Mouse (Mus musculus): ENCODE data around the gene Rpp25l.
A peak's percentile ranks its signal among the peaks of the same experiment; 100 is the strongest.
"Not testable (repeated sequence)": the region's sequence is repeated elsewhere in the genome, so short reads cannot be mapped to it uniquely, and the experiment has no call there.

Gene Rpp25l

DNA sequence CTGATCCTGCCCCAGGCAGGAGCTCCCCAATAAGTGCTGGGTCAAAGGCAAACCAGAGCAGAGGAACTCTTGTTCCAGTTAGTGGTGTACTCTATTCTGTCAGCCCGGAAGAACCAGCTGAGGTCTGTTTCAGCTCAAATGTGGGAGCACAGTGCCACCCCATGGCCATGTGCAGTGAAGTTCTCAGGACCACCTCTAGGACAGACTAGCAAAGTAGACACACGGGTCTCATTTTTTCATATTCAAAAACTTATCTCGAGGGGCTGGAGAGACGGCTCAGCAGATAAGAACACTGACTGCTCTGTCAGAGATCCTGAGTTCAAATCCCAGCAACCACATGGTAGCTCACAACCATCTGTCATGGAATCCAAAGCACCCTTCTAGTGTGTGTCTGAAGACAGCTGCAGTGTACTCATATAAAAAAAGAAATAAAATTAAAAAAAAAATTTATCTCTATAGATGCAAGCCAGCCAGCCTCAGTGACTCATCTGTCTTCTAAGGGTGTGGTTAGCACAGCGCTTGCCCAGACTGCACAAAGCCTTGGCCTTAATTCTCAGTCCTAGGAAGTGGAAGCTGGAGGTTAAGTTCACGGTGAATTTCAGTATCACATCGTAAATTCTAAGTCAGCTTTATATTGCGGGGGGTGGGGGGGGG is 24.4 kb upstream of the Rpp25l start:
- peak; percentile 88 for DNase-seq (ENCODE audit: low read depth)

DNA sequence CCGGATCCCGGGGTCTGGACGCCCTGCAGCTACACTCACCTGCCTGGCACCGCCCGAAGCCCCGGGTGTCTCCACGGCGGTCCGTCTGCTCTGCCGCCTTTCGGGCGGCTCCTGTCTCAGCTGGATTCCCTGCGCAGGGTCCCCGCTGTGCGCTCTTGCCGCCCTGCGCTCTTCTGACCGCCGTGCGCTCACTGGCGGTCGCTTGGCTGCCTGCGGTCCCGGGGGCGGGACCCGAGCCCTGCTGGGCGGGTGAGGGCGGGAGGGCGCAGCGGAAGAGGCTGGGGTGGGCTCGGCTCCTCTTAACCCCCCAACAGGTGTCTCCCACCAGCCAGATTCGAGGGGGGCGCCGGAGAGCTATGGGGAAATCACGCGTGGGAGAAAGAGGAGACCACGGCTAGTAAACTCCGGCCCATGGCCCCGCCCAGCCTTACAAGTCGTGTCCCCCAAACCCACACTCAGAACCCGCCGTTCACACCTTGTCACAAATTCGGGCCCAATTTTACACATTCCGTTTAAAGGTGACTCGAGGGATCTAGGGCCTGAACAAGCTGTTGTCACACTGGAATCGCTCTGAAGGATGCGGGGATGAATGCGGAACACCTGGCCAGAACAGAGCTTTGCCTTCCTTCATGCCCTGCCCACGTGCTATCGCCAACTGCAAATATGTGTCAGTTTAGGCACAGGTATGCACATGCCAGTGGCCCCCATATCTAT is 17.9 kb upstream of the Rpp25l start, which contains the start of gene Arid3c:
TSS of gene Arid3c (minus strand) at position 91 of the 714 bp plus-strand sequence.
- DNase-seq (ENCODE audit: low read depth), result peak; percentile 49

DNA sequence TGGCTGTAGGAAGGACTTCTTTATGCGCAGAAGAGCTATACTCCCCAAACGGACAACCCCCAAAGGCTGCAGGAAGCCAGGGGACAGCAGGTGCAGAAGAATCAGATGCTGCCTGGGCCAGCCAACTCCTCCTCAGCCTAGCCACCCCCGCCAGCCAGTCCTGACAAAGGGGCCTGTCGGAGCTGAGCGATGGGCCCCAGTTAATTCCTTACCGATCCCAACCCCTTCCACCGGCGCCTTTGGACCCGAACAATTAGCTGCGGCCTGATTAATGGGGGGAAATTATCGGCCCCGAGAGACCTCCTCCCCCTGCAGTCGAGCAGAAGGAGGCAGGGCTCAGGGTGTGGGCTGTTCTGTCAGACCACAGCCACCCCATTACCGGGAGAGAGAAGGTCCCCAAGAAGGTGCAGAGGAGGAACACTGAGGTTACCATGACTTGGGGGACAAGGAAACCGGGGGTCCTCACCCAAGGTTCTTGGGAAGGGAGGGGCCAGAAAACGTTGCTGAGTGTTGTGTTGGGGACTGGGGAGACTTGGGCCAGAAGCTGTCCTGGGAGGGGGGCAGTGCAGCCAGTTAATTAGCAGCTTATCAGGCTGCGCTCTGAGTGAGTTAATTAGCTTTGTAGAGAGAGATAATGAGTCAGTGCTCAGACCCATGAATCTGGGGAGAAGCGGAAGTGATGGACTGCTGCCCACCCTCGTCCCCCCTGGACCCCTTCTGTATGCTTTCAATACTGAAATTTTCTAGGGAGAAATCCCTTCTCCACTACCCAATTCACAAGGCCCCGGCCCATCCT is 13.7 kb upstream of the Rpp25l start:
- no peak for DNase-seq (ENCODE audit: low read depth)

DNA sequence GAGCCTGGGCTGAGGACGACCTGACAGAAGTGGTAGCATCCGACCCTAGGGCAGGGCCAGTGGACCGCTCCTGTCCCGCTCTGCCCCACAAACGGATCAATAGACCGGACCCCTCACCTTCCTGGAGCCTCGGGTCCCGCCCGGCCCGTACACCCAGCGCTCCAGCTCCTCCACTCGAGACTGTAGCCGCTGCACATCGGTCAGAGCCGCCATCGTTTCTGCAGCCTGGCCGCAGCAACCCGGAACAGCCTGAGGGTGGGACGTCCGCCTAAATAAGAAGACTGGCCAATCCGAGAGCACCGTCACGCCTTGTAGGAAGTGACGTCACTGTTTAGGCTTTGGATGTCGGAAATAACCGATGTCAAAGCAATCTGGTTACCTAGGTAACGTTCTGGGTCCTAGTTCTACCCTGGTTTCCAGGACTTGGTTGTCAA is 9.6 kb upstream of the Rpp25l start, which contains the start of gene Dctn3:
TSS of gene Dctn3 (minus strand) at position 253 of the 434 bp plus-strand sequence.
- DNase-seq (ENCODE audit: low read depth), result peak; percentile 96

DNA sequence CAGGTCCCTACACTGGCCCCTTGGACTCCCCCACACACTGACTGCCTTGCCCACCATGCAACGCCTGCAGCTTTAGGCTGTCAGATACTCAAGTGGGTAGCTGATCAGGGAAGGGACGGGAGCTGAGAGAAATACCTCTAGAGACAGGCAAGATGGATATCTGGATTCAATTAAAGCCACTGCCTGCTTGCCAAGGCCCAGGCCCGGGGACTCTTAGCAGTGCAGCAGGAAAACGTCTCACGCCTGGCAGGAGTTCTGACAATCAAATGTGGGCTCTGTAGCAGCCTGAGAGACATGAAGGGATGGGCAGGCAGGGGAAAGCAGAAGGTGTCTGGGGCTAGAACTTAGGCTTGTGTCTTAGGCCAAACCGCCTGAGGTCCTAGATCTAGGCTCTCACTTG is 3.5 kb upstream of the Rpp25l start:
- no peak for DNase-seq (ENCODE audit: low read depth)

DNA sequence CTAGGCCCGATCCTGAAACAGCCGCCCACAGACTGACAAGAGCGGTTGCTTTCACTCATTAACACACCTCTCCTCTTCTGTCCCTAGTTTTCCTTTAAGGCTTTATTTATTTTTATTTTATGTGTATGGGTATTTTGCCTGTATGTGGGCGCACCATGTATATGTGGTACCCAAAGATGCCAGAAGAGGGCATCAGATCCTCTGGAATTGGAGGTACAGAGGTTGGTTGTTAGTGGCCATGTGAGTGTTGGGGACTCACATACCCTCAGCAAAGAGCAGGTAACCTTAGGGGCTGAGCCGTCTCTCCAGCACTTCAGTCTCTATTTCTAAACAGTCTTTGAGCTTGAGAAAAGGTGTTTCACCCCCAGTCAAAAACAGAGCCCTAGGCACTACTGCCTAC is 2.3 kb upstream of the Rpp25l start:
- peak; percentile 74 for DNase-seq (ENCODE audit: low read depth)

DNA sequence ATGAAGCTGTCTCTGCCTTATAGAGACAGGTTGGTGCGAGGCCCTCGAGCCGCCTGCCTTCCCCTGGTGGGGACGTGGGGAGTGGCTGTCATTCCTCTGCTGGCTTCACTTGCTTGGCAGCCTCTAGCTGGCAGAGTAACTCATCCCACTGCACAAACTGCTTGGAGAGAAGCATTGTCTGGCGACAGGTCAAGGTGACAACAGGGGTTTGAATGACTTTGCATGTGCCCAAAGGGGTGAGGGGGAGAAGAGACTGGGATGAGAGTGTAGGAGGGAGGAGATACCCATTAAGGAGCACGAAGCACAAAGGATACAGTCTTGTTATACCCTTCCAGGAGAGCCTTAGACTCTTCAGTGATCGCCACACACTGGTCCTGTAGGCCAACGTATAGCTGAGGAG is 1.7 kb upstream of the Rpp25l start:
- no peak for DNase-seq (ENCODE audit: low read depth)

DNA sequence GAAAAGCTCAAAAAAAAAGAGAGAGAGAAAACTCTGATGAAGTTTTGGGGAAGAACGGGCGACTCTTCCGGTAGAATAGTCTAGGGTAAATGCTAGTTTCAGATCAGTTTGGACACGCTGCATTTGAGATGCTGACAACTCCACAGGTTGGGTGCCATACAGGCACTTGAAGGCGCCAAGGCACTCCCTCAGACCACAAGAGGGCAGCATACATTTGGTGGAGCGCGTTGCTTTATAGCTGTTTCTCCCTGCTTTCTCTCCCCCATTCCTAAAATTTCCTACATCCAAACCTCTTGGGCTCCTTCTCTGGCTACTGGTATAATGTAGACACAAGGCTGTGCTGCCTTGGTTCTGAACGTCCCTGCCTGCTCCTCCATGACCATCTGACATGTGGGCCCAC is 942 bp upstream of the Rpp25l start:
- peak; percentile 81 for DNase-seq (ENCODE audit: low read depth)

DNA sequence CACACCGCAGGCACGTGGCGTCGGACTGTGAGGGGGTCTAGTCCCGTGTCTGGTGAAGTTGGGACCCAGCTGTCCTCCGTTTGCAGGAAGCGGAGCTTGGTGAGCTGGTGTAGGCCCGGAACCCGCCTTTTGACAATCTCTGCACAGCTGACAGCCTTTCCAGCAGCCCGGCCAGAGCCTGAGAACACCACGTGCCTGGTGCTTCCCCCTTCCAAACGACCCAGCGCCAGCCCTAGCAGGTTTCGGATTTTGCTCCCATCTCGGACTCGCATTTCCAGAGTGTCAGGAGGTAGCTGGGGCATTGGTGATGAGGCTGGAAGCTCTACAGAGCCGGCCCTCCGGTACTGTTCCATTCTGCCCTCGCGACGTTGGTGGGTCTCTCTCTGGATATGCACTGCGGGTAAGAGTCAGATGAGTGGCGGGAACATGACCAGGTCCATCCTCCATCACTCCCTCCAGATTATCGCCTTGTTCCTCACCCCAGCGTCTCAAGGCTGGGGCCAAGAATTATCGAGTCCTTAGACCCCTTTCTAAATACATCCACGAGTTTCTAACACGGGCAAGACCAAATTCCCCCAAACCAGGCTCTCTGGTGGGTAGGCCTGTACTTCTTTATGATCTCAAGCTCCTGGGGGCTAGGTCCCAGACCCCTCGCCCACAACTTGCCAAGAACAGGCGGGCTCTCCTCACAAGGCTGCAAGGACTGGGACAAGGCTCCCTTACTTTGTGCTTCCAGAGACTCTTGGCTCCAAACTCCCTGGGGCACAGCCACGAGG is 725 bp downstream of the Rpp25l start:
- no peak for DNase-seq (ENCODE audit: low read depth)

DNA sequence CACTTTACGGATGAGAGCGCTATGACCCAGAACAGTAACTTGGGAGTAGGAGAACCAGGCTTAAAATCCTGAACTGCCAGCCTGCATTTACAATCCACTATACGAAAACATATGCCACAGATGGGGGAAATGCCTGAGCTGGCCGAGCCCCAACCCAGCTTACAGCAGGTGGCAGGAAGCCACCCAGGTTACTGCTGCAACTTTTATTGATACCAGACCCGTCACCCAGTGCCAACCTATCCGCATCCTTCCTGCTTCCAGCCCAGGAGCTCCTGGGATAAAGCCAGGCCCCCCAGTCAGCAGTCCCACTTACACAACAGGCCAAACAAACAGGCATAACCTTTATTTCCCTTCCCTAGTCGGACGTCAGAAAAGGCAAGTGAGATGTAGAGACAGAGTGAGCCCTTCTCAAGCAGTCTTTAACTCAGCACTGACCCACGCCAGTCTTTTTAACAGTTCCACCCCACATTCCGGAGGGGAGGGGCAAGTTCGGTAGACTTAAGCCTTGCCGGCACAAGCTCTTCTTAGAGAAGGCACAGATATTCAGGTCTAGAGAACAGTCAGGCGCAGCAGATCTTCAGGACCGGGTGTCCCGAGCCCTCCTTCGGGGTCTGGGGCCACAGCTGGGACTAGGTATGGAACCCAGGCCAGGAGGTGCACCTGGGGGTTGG is 1.5 kb downstream of the Rpp25l start:
- no peak for DNase-seq (ENCODE audit: low read depth)

DNA sequence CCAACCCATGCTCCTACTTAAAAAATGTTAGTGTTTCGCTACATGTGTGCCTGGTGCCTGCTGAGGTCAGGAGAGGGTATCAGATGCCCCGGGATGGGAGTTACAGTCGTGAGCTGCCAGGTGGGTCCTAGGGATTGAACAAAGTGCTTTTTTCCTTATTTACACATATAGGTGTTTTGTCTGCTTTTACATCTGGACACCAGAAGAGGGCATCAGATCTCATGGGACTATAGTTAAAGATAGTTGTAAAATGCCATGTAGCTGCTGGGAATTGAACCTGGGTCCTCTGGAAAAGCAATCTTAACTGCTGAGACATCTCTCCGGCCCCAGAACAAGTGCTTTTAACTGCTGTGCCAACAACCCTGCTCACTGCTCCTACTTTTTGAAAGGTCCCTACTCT is 3.1 kb downstream of the Rpp25l start:
- no peak for DNase-seq (ENCODE audit: low read depth)

DNA sequence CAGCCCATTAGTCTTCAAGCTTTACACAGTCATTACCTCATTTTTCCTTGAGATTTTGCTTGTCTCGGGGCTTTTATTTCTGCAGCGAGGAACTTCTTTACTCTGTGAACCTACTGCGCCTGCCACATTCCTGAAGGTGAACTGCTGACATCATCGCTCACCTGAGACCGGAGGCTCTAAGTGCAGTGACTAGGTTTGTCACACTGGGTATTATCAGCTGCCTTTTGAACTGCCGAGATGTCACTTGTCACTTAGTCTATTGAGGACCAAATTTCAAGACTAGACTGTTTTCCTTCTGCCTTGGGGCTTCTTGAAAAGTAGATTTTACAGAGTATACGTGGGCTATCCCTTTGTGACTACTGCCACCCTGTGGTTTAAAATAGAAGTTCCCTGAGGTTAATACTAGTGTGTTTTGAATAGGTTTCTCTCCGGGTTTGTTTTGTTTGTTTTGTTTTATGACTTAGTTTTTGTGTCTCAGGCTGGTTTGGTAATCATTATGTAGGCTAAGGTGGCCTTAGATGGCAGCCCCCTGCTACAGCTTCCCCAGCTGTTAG is 5.1 kb downstream of the Rpp25l start:
- DNase-seq (ENCODE audit: low read depth), result peak; percentile 81

DNA sequence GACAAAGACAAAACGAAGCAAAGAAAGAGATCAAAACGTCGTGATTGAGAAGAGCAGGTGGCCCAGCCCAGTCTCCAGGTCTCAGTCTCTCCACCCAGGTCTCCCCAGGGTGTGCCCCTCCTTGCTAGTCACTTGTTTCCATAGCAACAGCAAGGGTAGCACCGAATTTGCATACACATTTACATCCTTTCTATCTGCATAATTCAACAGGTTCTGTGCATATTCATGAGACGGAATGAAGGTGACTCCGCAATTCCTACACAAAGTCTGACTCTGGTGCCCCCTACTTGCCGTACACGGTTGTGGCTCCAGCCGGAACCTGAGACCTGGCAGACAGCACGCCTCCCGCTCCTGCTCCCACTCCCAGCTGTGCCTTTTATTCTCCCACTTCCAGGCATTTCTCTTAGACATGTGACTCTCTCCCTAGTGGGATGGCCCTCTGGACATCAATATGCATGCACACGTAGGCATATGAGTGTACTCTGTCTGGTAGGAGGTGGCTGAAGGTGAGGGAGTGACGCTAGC is 6.3 kb downstream of the Rpp25l start:
- DNase-seq (ENCODE audit: low read depth), result peak; percentile 72

DNA sequence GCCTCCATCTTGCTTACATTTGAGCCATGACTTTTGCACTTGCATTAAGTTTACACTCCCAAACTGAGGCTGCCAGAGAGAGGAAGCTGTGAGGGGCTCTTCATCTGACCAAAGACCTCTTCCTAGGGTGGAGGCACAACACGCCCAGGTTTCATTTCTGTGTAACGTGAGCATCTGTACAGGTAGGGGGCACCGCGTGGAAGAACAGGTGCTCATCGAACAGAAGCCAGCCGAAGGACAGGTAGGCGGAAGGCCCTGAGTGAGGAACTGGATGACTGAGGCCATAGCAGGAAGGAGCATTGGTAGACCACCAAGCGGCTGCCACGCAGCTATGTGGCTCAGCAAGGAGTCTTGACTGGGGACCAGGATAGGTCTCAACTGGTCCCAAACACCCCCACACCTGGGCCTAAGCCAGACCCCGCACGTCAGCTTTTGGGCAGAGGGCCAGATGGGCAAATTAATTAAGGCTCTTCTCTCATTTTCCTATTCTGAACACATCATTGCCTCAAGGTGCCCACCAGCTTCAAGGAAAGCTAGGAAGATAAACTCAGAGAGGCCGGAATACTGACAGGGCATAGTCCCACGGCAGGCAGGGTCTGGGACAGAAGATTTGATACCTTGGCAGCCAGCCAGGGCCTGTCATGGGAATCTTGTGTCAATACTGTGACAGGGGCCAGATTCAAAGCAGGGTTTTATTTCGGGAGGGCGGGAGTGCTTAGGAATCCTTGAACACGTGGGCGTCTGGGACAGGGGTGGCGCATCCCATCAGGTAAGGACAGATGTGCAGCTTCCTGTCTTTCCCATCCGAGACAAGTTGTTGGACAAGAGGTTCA is 7.2 kb downstream of the Rpp25l start:
- DNase-seq (ENCODE audit: low read depth), result no peak

DNA sequence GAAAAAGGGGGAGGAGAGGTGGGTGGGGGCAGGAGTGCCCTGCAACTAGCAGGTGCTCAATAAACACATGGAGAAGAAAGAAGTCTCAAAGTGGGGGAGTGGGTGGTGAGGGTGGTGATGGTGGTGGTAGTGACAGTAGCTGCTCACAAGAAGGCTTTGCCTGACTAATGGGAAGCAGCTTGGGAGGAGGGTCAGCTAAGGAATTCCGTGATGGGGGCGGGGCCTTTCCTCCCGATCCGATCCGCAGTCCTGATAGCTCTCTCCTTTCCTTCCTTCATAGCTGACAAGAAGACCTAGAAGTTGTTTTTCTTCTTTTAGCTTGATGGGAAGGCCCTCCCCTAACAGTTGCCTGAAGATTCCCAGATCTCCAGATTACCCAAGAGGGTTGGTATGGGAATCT is 8.7 kb downstream of the Rpp25l start:
- DNase-seq (ENCODE audit: low read depth), result no peak

DNA sequence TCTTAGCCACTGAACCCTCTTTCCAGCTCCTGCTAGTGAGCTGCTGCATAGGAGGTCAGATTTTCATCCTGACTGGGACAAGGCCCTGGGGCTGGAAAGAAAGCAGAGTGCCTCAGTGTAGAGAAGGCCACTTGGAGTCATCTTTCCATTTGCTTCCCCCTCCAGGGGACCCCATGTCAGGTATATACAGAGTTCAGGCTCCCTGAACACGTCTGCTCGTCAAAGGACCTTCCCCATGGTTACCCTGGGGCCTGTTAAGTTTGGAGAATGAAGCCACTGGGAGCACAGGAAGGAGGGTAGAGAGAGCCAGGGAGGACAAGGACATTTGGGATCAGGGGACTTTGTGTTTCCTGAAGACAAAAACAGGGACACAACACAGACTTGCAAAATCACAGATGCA is 11.1 kb downstream of the Rpp25l start:
- DNase-seq (ENCODE audit: low read depth), result not testable (repeated sequence)

DNA sequence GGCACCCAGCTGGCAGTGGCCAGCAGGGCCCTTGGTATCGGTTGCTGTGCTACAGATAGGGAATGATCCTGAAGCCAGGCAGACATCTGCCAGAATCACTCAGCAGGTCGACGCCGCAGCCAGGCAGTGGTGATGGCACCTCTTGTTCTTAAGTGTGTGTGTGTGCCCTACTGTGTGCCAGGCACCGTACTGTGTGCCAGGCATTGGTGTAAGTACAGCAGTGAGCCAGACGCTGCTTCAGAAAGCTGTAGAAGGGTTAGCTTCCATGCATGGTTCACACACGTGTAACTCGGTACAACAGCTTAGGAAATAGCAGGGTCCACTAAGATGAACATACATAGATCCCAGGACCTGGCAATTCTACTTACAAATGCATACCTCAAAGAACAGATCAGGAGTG is 13.1 kb downstream of the Rpp25l start:
- not testable (repeated sequence) for DNase-seq (ENCODE audit: low read depth)

DNA sequence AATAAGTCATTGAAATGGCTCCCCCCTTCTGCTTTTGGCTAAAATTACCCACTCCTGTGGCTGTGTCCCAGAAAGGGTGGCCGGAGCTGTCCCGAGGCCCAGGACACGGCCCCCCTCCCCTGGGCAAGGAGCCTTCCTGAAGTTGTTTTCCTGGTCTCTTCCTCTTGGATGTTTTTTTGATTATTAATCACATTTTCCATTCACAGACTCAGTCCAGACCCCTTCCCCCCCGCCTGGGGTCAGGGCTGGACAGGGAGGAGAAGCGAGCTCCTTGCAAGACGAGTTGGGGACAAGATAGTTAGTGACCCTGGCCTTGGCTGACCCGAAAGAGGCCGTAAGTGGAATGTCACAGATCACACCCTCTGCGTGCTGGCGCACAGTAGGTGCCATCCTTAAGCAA is 13.6 kb downstream of the Rpp25l start, which contains the start of gene Il11ra1:
TSS of gene Il11ra1 (plus strand) at position 207 of the 400 bp plus-strand sequence.
- not testable (repeated sequence) for DNase-seq (ENCODE audit: low read depth)

DNA sequence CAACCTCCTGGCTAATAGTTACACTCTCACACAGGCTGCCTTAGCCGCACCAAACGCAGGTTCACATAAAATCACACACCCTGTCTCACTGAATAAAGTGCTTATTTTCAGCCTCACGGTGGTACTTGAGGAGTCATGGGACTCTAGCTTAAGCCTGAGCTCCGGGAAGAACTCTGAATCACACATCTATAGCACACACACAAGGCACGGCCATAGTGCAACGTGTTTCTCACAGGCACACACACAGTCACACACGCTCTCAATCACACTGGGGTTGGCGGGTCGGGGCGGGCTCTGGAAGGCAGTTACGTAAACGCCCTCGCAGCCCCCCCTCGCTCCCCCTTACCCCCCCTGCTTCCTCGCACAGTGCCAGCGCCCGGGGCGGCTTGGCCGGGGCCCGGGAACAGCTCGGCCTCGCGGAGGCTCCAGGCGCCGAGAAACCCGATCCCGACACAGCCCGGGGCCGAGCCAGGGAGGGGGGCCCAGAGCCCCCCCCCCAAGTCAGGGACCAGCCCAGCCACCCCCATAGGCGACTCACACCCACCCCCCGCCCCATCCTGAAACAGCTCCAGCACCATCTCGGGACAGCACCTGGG is 14.8 kb downstream of the Rpp25l start:
- DNase-seq (ENCODE audit: low read depth), result not testable (repeated sequence)

Measured in induced T-regulatory cell, adult 2 months (primary cell).